Mouse (Mus musculus) heart, embryonic 11.5 days (tissue): Measurements from ENCODE around the gene Aplp1. TPM values are rescaled to one million over a fixed set of nuclear protein-coding genes. Genes with fewer than 3 reads are reported as not detected.

Experiments used
- polyA plus RNA-seq: library from polyadenylated mRNA; unstranded; fragments of >200 nt; fragmentation: Nextera tagmentation; extraction: Ambion mirVana; gene quantifications from 2 replicates; pipeline ENCODE4 v1.2.1, GENCODE M21; 2014

Aplp1 gene
- polyA plus RNA-seq, 1 experiment from 2014 or later = 34.9 TPM

Other genes starting within 250 kb of the Aplp1 start
- 64.6 and 71.7 TPM in 2 replicates for gene Capns1, start 246.7 kb downstream of the Aplp1 start, polyA plus RNA-seq
- gene Polr2i, start 213.6 kb downstream of the Aplp1 start, polyA plus RNA-seq = 120 and 126 TPM in 2 replicates
- gene Tbcb, start 213.3 kb downstream of the Aplp1 start, polyA plus RNA-seq = 184 and 185 TPM in 2 replicates
- gene Ovol3, start 209.8 kb downstream of the Aplp1 start, polyA plus RNA-seq = not detected in 2 replicates
- 0.20 and 0.38 TPM in 2 replicates for gene Thap8, start 165.4 kb downstream of the Aplp1 start, polyA plus RNA-seq
- gene Wdr62, start 165.1 kb downstream of the Aplp1 start, polyA plus RNA-seq = 7.7 and 9.9 TPM in 2 replicates
- gene Clip3, start 153.8 kb downstream of the Aplp1 start, polyA plus RNA-seq = 18.6 and 22.1 TPM in 2 replicates
- 65.5 and 66.1 TPM in 2 replicates for gene Alkbh6, start 136.8 kb downstream of the Aplp1 start, polyA plus RNA-seq
- 18.1 and 20.0 TPM in 2 replicates for gene Syne4, start 130.7 kb downstream of the Aplp1 start, polyA plus RNA-seq
- gene E130208F15Rik, start 123.8 kb downstream of the Aplp1 start, polyA plus RNA-seq = not detected in 2 replicates
- 14.6 and 16.6 TPM in 2 replicates for gene Sdhaf1, start 121.6 kb downstream of the Aplp1 start, polyA plus RNA-seq
- 1.4 and 1.5 TPM in 2 replicates for gene Lrfn3, start 82.8 kb downstream of the Aplp1 start, polyA plus RNA-seq
- gene Tyrobp, start 31.8 kb downstream of the Aplp1 start, polyA plus RNA-seq = 8.9 and 9.2 TPM in 2 replicates
- 0.53 and 0.99 TPM in 2 replicates for gene Hcst, start 25.7 kb downstream of the Aplp1 start, polyA plus RNA-seq
- 1.0 and 1.4 TPM in 2 replicates for gene Nfkbid, start 23.8 kb downstream of the Aplp1 start, polyA plus RNA-seq
- gene Kirrel2, start 12.2 kb upstream of the Aplp1 start, polyA plus RNA-seq = 1.5 and 3.7 TPM in 2 replicates
- gene Nphs1, start 12.8 kb upstream of the Aplp1 start, polyA plus RNA-seq = 0.10 and 0.37 TPM in 2 replicates
- gene Prodh2, start 48.1 kb upstream of the Aplp1 start, polyA plus RNA-seq = 0.37 TPM in 1 of 2 replicates, not detected in the other
- gene Arhgap33, start 89.5 kb upstream of the Aplp1 start, polyA plus RNA-seq = 6.0 and 7.2 TPM in 2 replicates
- gene Hspb6, start 106.6 kb upstream of the Aplp1 start, polyA plus RNA-seq = 10.7 and 12.5 TPM in 2 replicates
- 10.3 and 12.7 TPM in 2 replicates for gene Proser3, start 106.8 kb upstream of the Aplp1 start, polyA plus RNA-seq
- 33.6 and 34.8 TPM in 2 replicates for gene Lin37, start 114.3 kb upstream of the Aplp1 start, polyA plus RNA-seq
- 87.6 and 91.2 TPM in 2 replicates for gene U2af1l4, start 117.8 kb upstream of the Aplp1 start, polyA plus RNA-seq
- gene Gm49396, start 117.8 kb upstream of the Aplp1 start, polyA plus RNA-seq = 5.4 and 5.5 TPM in 2 replicates
- gene Psenen, start 118.1 kb upstream of the Aplp1 start, polyA plus RNA-seq = 102 and 107 TPM in 2 replicates
- 2.3 and 3.2 TPM in 2 replicates for gene Igflr1, start 119.9 kb upstream of the Aplp1 start, polyA plus RNA-seq
- gene Kmt2b, start 143.2 kb upstream of the Aplp1 start, polyA plus RNA-seq = 7.1 and 8.1 TPM in 2 replicates
- gene Zbtb32, start 153.4 kb upstream of the Aplp1 start, polyA plus RNA-seq = 0.14 TPM in 1 of 2 replicates, not detected in the other
- gene Upk1a, start 167.3 kb upstream of the Aplp1 start, polyA plus RNA-seq = 0.31 and 0.47 TPM in 2 replicates
- gene Cox6b1, start 180.6 kb upstream of the Aplp1 start, polyA plus RNA-seq = 1,669 and 1,746 TPM in 2 replicates
- gene Etv2, start 190.3 kb upstream of the Aplp1 start, polyA plus RNA-seq = 2.6 and 3.6 TPM in 2 replicates
- gene Rbm42, start 204.8 kb upstream of the Aplp1 start, polyA plus RNA-seq = 76.7 and 82.8 TPM in 2 replicates
- gene Haus5, start 219.5 kb upstream of the Aplp1 start, polyA plus RNA-seq = 35.0 and 37.6 TPM in 2 replicates
- gene Pmis2, start 226.1 kb upstream of the Aplp1 start, polyA plus RNA-seq = not detected in 2 replicates